Comparison of ENCODE assay signal across 8 mouse cellular contexts in the genomic region with DNA sequence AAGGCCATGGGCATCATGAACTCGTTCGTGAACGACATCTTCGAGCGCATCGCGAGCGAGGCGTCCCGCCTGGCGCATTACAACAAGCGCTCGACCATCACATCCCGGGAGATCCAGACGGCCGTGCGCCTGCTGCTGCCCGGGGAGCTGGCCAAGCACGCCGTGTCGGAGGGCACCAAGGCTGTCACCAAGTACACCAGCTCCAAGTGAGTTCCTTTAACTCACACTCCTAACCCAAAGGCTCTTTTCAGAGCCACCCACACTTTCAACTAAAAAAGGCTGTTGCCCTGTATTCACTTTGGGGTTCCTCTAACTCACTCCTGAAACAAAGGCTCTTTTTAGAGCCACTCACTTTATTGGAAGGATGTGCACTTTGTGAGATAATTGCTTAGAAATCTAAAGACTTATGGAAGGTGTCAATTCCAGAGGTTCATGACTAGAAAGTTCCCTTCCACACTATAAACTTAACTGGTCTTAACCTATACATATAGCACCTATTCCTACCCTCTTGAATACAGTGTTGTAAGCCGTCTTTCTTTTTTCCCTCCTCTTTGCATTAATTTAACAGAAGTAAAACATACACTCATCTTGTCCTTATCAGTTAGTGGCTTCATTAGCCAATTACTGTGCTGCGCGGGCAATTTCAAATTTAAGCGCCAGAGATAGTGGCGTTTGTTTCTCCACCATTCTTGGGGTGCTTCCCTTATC. TPM values are rescaled to one million over a fixed set of nuclear protein-coding genes. Genes with fewer than 3 reads are reported as not detected.
DNase-seq lines count a peak whose midpoint lies in the region; ATAC-seq and TF ChIP-seq lines count a peak whose summit lies in the region.
"Not testable (repeated sequence)": the region's sequence is repeated elsewhere in the genome, so short reads cannot be mapped to it uniquely, and the experiment has no call there.

No protein-coding gene starts in this region.

- not testable (repeated sequence) for H3K27me3 ChIP-seq in embryonic facial prominence, embryonic 15.5 days; heart, embryonic 15.5 days; kidney, postnatal 0 days (ENCODE audit: insufficient read depth, low read length); liver, embryonic 16.5 days (ENCODE audit: control insufficient read depth, insufficient read depth, low read depth, low read length); myocyte (ENCODE audit: control insufficient read depth, insufficient read depth, insufficient read length); stomach, embryonic 14.5 days (ENCODE audit: control insufficient read depth, insufficient read depth, low read length)

- H3K27ac ChIP-seq in bone marrow, adult 2 months (ENCODE audit: control insufficient read depth, insufficient read depth, low read depth, low read length, poor library complexity) = peak overlapping the region; percentile 93
- H3K27ac ChIP-seq in embryonic facial prominence, embryonic 15.5 days (replicated peaks) = peak overlapping the region; percentile 92
- H3K27ac ChIP-seq in heart, embryonic 15.5 days = peak overlapping the region; percentile 92
- H3K27ac ChIP-seq in kidney, postnatal 0 days = peak overlapping the region; percentile 92
- H3K27ac ChIP-seq in liver, embryonic 16.5 days (ENCODE audit: low read length) = peak overlapping the region; percentile 99
- peak overlapping the region; percentile 91 for H3K27ac ChIP-seq in stomach, embryonic 14.5 days (ENCODE audit: low read length)

- TF ChIP-seq CTCF in bone marrow, adult 2 months (IDR thresholded peaks at IDR 0.05; ENCODE audit: control insufficient read depth, insufficient read depth, low read length); kidney, postnatal 0 days (IDR thresholded peaks at IDR 0.05; ENCODE audit: low read depth): not testable (repeated sequence)

- H3K4me1 ChIP-seq in bone marrow, adult 2 months (ENCODE audit: control insufficient read depth, insufficient read depth, low read length); kidney, postnatal 0 days (replicated peaks; ENCODE audit: insufficient read depth, low read length); liver, embryonic 16.5 days (ENCODE audit: control insufficient read depth, low read depth, low read length); stomach, embryonic 14.5 days (ENCODE audit: control insufficient read depth, insufficient read depth, low read length): not testable (repeated sequence)
- H3K4me1 ChIP-seq in embryonic facial prominence, embryonic 15.5 days = peaks cover 13% of the 10 kb centered on the region
- peaks cover 23% of the 10 kb centered on the region for H3K4me1 ChIP-seq in heart, embryonic 15.5 days (replicated peaks)

- peak; percentile 74; the same call in 1 of the 2 replicates for TF ChIP-seq POLR2A in bone marrow, adult 2 months (IDR thresholded peaks at IDR 0.05; ENCODE audit: borderline replicate concordance, control insufficient read depth, low read depth, low read length)
- not testable (repeated sequence) for TF ChIP-seq POLR2A in myocyte (IDR thresholded peaks at IDR 0.05; ENCODE audit: insufficient read length, low read depth)

- not testable (repeated sequence) for H3K36me3 ChIP-seq in embryonic facial prominence, embryonic 15.5 days; heart, embryonic 15.5 days; kidney, postnatal 0 days (ENCODE audit: insufficient read depth, low read length); liver, embryonic 16.5 days (ENCODE audit: control insufficient read depth, insufficient read depth); myocyte (ENCODE audit: control insufficient read depth, insufficient read depth); stomach, embryonic 14.5 days (ENCODE audit: control insufficient read depth, insufficient read depth, low read length)

- not testable (repeated sequence) for ATAC-seq in embryonic facial prominence, embryonic 15.5 days (ENCODE audit: insufficient number of reproducible peaks, low FRiP score, low TSS enrichment, low read depth); heart, embryonic 15.5 days (replicated peaks; ENCODE audit: insufficient number of reproducible peaks, insufficient read depth, low FRiP score, low read depth); stomach, embryonic 14.5 days (ENCODE audit: insufficient number of reproducible peaks, insufficient read depth, low FRiP score, low read depth)
- 0 out of 2 replicates have a peak, but pooled peaks have one; percentile 0 for ATAC-seq in kidney, postnatal 0 days (replicated peaks; ENCODE audit: low FRiP score, low read depth)
- peak; percentile 17 for ATAC-seq in liver, embryonic 16.5 days (ENCODE audit: low read depth)

- peak; percentile 62 for DNase-seq in CD4-positive helper T cell, adult 2 months (ENCODE audit: low read depth, low spot score)
- DNase-seq in kidney, postnatal 0 days (ENCODE audit: low spot score) = peak; percentile 63

- H3K79me2 ChIP-seq in myocyte (ENCODE audit: control insufficient read depth, insufficient read depth) = not testable (repeated sequence)

- not testable (repeated sequence) for H3ac ChIP-seq in myocyte (ENCODE audit: control insufficient read depth, insufficient read length)

- under 1% methylated on average over 21 of the region's 26 CpGs for WGBS in bone marrow, adult 2 months
- under 1% methylated on average over 26 of the region's 26 CpGs for WGBS in embryonic facial prominence, embryonic 15.5 days
- 2% methylated on average over 17 of the region's 26 CpGs for WGBS in heart, embryonic 15.5 days
- WGBS in kidney, postnatal 0 days = under 1% methylated on average over 22 of the region's 26 CpGs
- WGBS in liver, embryonic 16.5 days (ENCODE audit: insufficient replicate concordance) = 2% methylated on average over 8 of the region's 26 CpGs
- WGBS in stomach, embryonic 14.5 days = 0% methylated on average over 22 of the region's 26 CpGs

- peak overlapping the region; percentile 18; the same call in 1 of the 2 replicates for H3K9ac ChIP-seq in embryonic facial prominence, embryonic 15.5 days
- H3K9ac ChIP-seq in heart, embryonic 15.5 days = peak overlapping the region; percentile 57
- H3K9ac ChIP-seq in kidney, postnatal 0 days (ENCODE audit: low read depth, low read length) = peak overlapping the region; percentile 40; the same call in 1 of the 2 replicates
- peak overlapping the region; percentile 64 for H3K9ac ChIP-seq in liver, embryonic 16.5 days (ENCODE audit: low read depth, low read length)
- H3K9ac ChIP-seq in stomach, embryonic 14.5 days (replicated peaks; ENCODE audit: low read depth, low read length) = peak overlapping the region; percentile 40

- peak overlapping the region; percentile 64 for H3K4me2 ChIP-seq in embryonic facial prominence, embryonic 15.5 days (replicated peaks)
- peak overlapping the region; percentile 74 for H3K4me2 ChIP-seq in heart, embryonic 15.5 days
- H3K4me2 ChIP-seq in kidney, postnatal 0 days (ENCODE audit: low read length) = peak overlapping the region; percentile 65
- peak overlapping the region; percentile 75 for H3K4me2 ChIP-seq in liver, embryonic 16.5 days (ENCODE audit: low read depth, low read length)
- peak overlapping the region; percentile 71 for H3K4me2 ChIP-seq in myocyte (ENCODE audit: low read depth)
- peak overlapping the region; percentile 62 for H3K4me2 ChIP-seq in stomach, embryonic 14.5 days (replicated peaks; ENCODE audit: low read depth, low read length)

- peak overlapping the region; percentile 59 for H3K4me3 ChIP-seq in bone marrow, adult 2 months (replicated peaks; ENCODE audit: control insufficient read depth, low read depth, low read length)
- H3K4me3 ChIP-seq in embryonic facial prominence, embryonic 15.5 days (replicated peaks) = peak overlapping the region; percentile 48
- peak overlapping the region; percentile 55 for H3K4me3 ChIP-seq in heart, embryonic 15.5 days
- H3K4me3 ChIP-seq in kidney, postnatal 0 days (replicated peaks; ENCODE audit: low read depth, low read length) = peak overlapping the region; percentile 44
- H3K4me3 ChIP-seq in liver, embryonic 16.5 days (ENCODE audit: low read depth, low read length) = peak overlapping the region; percentile 63
- H3K4me3 ChIP-seq in myocyte = peak overlapping the region; percentile 24
- H3K4me3 ChIP-seq in stomach, embryonic 14.5 days (ENCODE audit: low read depth, low read length) = peak overlapping the region; percentile 45

- not testable (repeated sequence) for H3K9me3 ChIP-seq in embryonic facial prominence, embryonic 15.5 days (replicated peaks); heart, embryonic 15.5 days (replicated peaks); kidney, postnatal 0 days (replicated peaks; ENCODE audit: low read length); liver, embryonic 16.5 days (replicated peaks; ENCODE audit: control insufficient read depth, low read length); stomach, embryonic 14.5 days (ENCODE audit: control insufficient read depth, low read depth, low read length)

RNA-seq across cellular contexts. Expression of a gene that starts 0.5 kb away (rescaled TPM):
- polyA plus RNA-seq in bone marrow, adult 2 months (2011; ENCODE audit: insufficient read depth, insufficient read length, low replicate concordance, missing spikeins) = 98.2 and 195 TPM in 2 replicates
- polyA plus RNA-seq in embryonic facial prominence, embryonic 15.5 days (2015; fragmentation: Nextera tagmentation; extraction: Ambion mirVana) = 3.4 and 3.6 TPM in 2 replicates
- polyA plus RNA-seq in heart, embryonic 15.5 days (2015; fragmentation: Nextera tagmentation; extraction: Ambion mirVana) = 2.0 and 3.0 TPM in 2 replicates
- polyA plus RNA-seq in kidney, postnatal 0 days (2015; fragmentation: Nextera tagmentation; extraction: Ambion mirVana) = 1.8 and 4.6 TPM in 2 replicates
- polyA plus RNA-seq in liver, embryonic 16.5 days (2015; fragmentation: Nextera tagmentation; extraction: Ambion mirVana) = 8.1 and 12.9 TPM in 2 replicates
- 1.8 TPM for polyA plus RNA-seq in myocyte (2012; fragmentation: generic; extraction: Trizol)
- 3.1 and 5.0 TPM in 2 replicates for polyA plus RNA-seq in stomach, embryonic 14.5 days (2014; fragmentation: Nextera tagmentation; extraction: Ambion mirVana)

RNA-seq across cellular contexts. Expression of a gene that starts 0.8 kb away (rescaled TPM):
- 25.2 and 61.7 TPM in 2 replicates for polyA plus RNA-seq in bone marrow, adult 2 months (2011; ENCODE audit: insufficient read depth, insufficient read length, low replicate concordance, missing spikeins)
- polyA plus RNA-seq in embryonic facial prominence, embryonic 15.5 days (2015; fragmentation: Nextera tagmentation; extraction: Ambion mirVana) = 16.1 and 25.2 TPM in 2 replicates
- 9.5 and 11.0 TPM in 2 replicates for polyA plus RNA-seq in heart, embryonic 15.5 days (2015; fragmentation: Nextera tagmentation; extraction: Ambion mirVana)
- polyA plus RNA-seq in kidney, postnatal 0 days (2015; fragmentation: Nextera tagmentation; extraction: Ambion mirVana) = 18.1 and 21.5 TPM in 2 replicates
- 40.9 and 50.2 TPM in 2 replicates for polyA plus RNA-seq in liver, embryonic 16.5 days (2015; fragmentation: Nextera tagmentation; extraction: Ambion mirVana)
- 2.3 TPM for polyA plus RNA-seq in myocyte (2012; fragmentation: generic; extraction: Trizol)
- 10.1 and 13.3 TPM in 2 replicates for polyA plus RNA-seq in stomach, embryonic 14.5 days (2014; fragmentation: Nextera tagmentation; extraction: Ambion mirVana)

RNA-seq across cellular contexts. Expression of a gene that starts 4.1 kb away (rescaled TPM):
- polyA plus RNA-seq in bone marrow, adult 2 months (2011; ENCODE audit: insufficient read depth, insufficient read length, low replicate concordance, missing spikeins) = 358 and 477 TPM in 2 replicates
- polyA plus RNA-seq in embryonic facial prominence, embryonic 15.5 days (2015; fragmentation: Nextera tagmentation; extraction: Ambion mirVana) = 1.5 and 2.9 TPM in 2 replicates
- polyA plus RNA-seq in heart, embryonic 15.5 days (2015; fragmentation: Nextera tagmentation; extraction: Ambion mirVana) = 1.3 and 3.0 TPM in 2 replicates
- 2.0 and 3.0 TPM in 2 replicates for polyA plus RNA-seq in kidney, postnatal 0 days (2015; fragmentation: Nextera tagmentation; extraction: Ambion mirVana)
- 5.0 and 6.3 TPM in 2 replicates for polyA plus RNA-seq in liver, embryonic 16.5 days (2015; fragmentation: Nextera tagmentation; extraction: Ambion mirVana)
- 6.3 TPM for polyA plus RNA-seq in myocyte (2012; fragmentation: generic; extraction: Trizol)
- 10.9 and 13.1 TPM in 2 replicates for polyA plus RNA-seq in stomach, embryonic 14.5 days (2014; fragmentation: Nextera tagmentation; extraction: Ambion mirVana)

RNA-seq across cellular contexts. Expression of a gene that starts 19.6 kb away (rescaled TPM):
- 47.4 and 58.6 TPM in 2 replicates for polyA plus RNA-seq in bone marrow, adult 2 months (2011; ENCODE audit: insufficient read depth, insufficient read length, low replicate concordance, missing spikeins)
- 1.7 and 1.9 TPM in 2 replicates for polyA plus RNA-seq in embryonic facial prominence, embryonic 15.5 days (2015; fragmentation: Nextera tagmentation; extraction: Ambion mirVana)
- polyA plus RNA-seq in heart, embryonic 15.5 days (2015; fragmentation: Nextera tagmentation; extraction: Ambion mirVana) = 0.66 and 0.67 TPM in 2 replicates
- 0.34 and 0.65 TPM in 2 replicates for polyA plus RNA-seq in kidney, postnatal 0 days (2015; fragmentation: Nextera tagmentation; extraction: Ambion mirVana)
- polyA plus RNA-seq in liver, embryonic 16.5 days (2015; fragmentation: Nextera tagmentation; extraction: Ambion mirVana) = 0.99 and 1.0 TPM in 2 replicates
- 1.3 TPM for polyA plus RNA-seq in myocyte (2012; fragmentation: generic; extraction: Trizol)
- polyA plus RNA-seq in stomach, embryonic 14.5 days (2014; fragmentation: Nextera tagmentation; extraction: Ambion mirVana) = 4.1 and 4.5 TPM in 2 replicates

RNA-seq across cellular contexts. Expression of a gene that starts 26.0 kb away (rescaled TPM):
- 99.1 and 123 TPM in 2 replicates for polyA plus RNA-seq in bone marrow, adult 2 months (2011; ENCODE audit: insufficient read depth, insufficient read length, low replicate concordance, missing spikeins)
- 16.8 and 19.6 TPM in 2 replicates for polyA plus RNA-seq in embryonic facial prominence, embryonic 15.5 days (2015; fragmentation: Nextera tagmentation; extraction: Ambion mirVana)
- polyA plus RNA-seq in heart, embryonic 15.5 days (2015; fragmentation: Nextera tagmentation; extraction: Ambion mirVana) = 8.6 and 10.7 TPM in 2 replicates
- 13.2 and 13.8 TPM in 2 replicates for polyA plus RNA-seq in kidney, postnatal 0 days (2015; fragmentation: Nextera tagmentation; extraction: Ambion mirVana)
- polyA plus RNA-seq in liver, embryonic 16.5 days (2015; fragmentation: Nextera tagmentation; extraction: Ambion mirVana) = 22.9 and 30.4 TPM in 2 replicates
- polyA plus RNA-seq in myocyte (2012; fragmentation: generic; extraction: Trizol) = 1.7 TPM
- 14.8 and 20.1 TPM in 2 replicates for polyA plus RNA-seq in stomach, embryonic 14.5 days (2014; fragmentation: Nextera tagmentation; extraction: Ambion mirVana)

Comparison
In these comparisons a context has a peak if more than half of its experiments do, and no peak if none do; other contexts are left out.
1. RNA of a gene that starts 4.1 kb away (polyA plus RNA-seq): 358 to 477 TPM in bone marrow, adult 2 months; 10.9 to 13.1 TPM in stomach, embryonic 14.5 days, 6.3 TPM in myocyte (single experiment), 5.0 to 6.3 TPM in liver, embryonic 16.5 days, 1.3 to 3.0 TPM in heart, embryonic 15.5 days, 1.5 to 2.9 TPM in embryonic facial prominence, embryonic 15.5 days and 2.0 to 3.0 TPM in kidney, postnatal 0 days; every median in the first group is over 10 times any median in the second.
2. Peak in every context shown above with its lines, with median percentiles within 50 percentile points of each other: H3K27ac ChIP-seq, H3K4me3 ChIP-seq, H3K4me2 ChIP-seq and H3K9ac ChIP-seq.